Mouse (Mus musculus) central nervous system, embryonic 14 days (tissue): ENCODE data around the gene Mpnd. TPM values are rescaled to one million over a fixed set of nuclear protein-coding genes. Genes with fewer than 3 reads are reported as not detected.

ENCODE experiments used
- polyA plus RNA-seq: library from polyadenylated mRNA; depleted of rRNA; stranded (reverse); fragments of >200 nt; gene quantifications from 2 replicates; pipeline ENCODE4 v1.2.3, GENCODE M21; 2012; rRNA removed

Mpnd gene
- polyA plus RNA-seq = 210 and 233 TPM in 2 replicates

GRCm38 (mm10) chr17:56005415-56006061 is at the start of gene Mpnd, which contains the start of gene Stap2:
TSS of gene Mpnd (plus strand) at chr17:56005711.
TSS of gene Stap2 (minus strand) at chr17:56005584.

DNA sequence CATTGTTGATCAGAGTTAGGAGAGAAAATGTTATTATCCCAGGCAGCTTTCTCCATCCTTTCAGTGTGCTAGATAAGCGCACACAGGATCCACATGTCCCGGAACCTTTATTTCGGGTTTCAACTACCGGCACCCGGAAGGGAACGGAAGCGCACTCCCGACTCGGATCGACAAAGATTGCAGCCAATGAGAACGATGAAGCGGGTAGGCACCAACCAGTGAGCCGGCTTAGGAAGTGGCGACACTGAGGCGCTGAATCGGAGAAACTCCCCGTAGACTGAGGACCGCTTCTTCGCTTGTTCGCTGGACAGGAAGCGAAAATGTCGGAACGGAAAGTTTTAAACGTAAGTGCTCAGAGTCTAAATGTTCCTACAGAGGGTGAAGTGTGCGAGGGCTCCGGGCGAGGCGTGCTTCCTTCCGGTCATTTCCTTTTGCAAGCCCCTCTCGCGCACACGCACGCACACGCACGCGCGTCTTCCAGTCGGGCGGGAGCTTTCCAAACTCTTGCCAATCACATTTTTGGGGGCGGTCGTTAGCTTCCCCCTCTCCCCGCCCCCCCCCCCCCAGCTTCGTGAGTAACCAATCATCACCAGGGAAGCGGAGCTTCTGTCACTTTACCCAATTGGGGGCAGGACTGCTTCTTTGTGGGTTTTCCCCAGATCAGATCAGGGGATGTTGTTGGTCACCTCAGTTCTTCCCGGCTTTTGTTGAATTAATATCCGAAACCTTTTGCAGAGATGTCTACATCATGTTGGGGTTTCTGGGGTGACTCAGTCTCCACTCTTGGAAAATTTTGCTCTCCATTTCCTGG is 46.4 kb upstream of the Mpnd start, which contains the start of gene Yju2:
Yju2 (plus strand) TSS at position 182 of the 811 bp plus-strand sequence.

DNA sequence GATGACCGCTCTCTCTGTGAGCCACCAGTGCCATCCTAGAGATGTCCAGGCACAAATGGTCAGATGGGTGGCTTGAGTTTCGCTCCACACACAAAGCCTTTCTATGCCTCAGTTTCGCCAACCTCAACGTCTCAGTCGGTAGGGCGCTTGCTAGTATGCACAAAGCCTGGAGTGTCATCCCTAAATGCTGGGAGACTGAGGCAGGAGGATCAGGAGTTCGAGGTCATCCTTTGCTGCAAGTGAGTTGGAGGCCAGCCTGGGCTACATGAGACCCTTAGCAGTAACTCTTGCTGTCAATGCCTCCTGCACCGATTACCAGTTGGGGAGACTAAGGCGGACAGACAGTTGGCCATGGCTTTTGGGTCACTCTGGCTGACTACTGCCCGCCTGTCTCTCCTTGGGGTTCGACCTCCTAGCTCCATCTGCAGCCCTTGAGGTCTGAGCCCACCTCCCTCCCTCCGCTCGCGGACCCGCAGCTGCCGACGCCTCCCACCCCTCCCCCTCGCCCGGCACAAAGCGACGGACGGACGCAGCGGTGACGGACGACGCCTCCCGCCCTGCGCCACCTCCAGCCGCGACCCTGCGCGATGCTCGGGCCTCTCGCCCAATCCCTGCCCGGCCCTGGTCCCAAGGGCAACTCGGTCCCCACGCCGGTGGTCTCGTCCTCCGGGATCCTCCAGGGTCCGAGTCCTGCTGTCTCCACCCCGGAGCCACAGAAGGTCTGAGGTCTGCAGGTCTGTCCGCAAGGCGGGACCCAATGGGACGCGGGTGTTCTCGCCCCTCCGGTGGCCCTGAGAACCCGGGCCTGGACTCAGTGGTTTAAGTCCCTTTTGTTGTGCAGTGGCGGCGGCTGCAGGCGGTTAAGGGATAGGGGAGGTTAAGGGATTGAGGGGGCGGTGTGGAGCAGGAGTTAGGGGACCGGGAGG is 35.3 kb upstream of the Mpnd start, which contains the start of gene Shd:
Shd (plus strand) TSS at position 502 of the 926 bp plus-strand sequence.

GRCm38 (mm10) chr17:55986030-55986961 is 19.2 kb upstream of the Mpnd start, which contains the start of gene Fsd1:
TSS of gene Fsd1 (plus strand) at chr17:55986509.

GRCm38 (mm10) chr17:56036176-56036900 is 30.8 kb downstream of the Mpnd start, which contains the start of gene Sh3gl1:
TSS of gene Sh3gl1 (minus strand) at chr17:56036635.

GRCm38 (mm10) chr17:56040030-56040856 is 34.7 kb downstream of the Mpnd start, which contains the start of gene Chaf1a:
TSS of gene Chaf1a (plus strand) at chr17:56040439.

Other genes starting within 250 kb of the Mpnd start
- 4.7 and 5.3 TPM in 2 replicates for gene Zfp119a, start 126.8 kb upstream of the Mpnd start, polyA plus RNA-seq
- gene Zfp959, start 113.6 kb upstream of the Mpnd start, polyA plus RNA-seq = 8.4 and 9.3 TPM in 2 replicates
- gene Zfp119b, start 56.2 kb upstream of the Mpnd start, polyA plus RNA-seq = 3.6 and 3.7 TPM in 2 replicates
- 4.5 TPM in 2 replicates for gene Ebi3, start 53.1 kb upstream of the Mpnd start, polyA plus RNA-seq
- gene Yju2, start 46.6 kb upstream of the Mpnd start, polyA plus RNA-seq = 16.5 and 19.7 TPM in 2 replicates
- gene Shd, start 35.2 kb upstream of the Mpnd start, polyA plus RNA-seq = 194 and 215 TPM in 2 replicates
- gene Fsd1, start 19.2 kb upstream of the Mpnd start, polyA plus RNA-seq = 118 and 121 TPM in 2 replicates
- 6.4 and 7.7 TPM in 2 replicates for gene Stap2, start 127 bp upstream of the Mpnd start, polyA plus RNA-seq
- gene Sh3gl1, start 30.9 kb downstream of the Mpnd start, polyA plus RNA-seq = 97.4 and 102 TPM in 2 replicates
- 13.1 and 15.1 TPM in 2 replicates for gene Chaf1a, start 34.7 kb downstream of the Mpnd start, polyA plus RNA-seq
- 92.1 and 99.5 TPM in 2 replicates for gene Ubxn6, start 69.3 kb downstream of the Mpnd start, polyA plus RNA-seq
- gene Hdgfl2, start 73.9 kb downstream of the Mpnd start, polyA plus RNA-seq = 142 and 163 TPM in 2 replicates
- gene Plin4, start 104.1 kb downstream of the Mpnd start, polyA plus RNA-seq = 0.09 and 0.10 TPM in 2 replicates
- 0.32 and 0.51 TPM in 2 replicates for gene Plin5, start 111.9 kb downstream of the Mpnd start, polyA plus RNA-seq
- 0.05 and 0.20 TPM in 2 replicates for gene Lrg1, start 116.3 kb downstream of the Mpnd start, polyA plus RNA-seq
- gene Sema6b, start 134.6 kb downstream of the Mpnd start, polyA plus RNA-seq = 28.0 and 28.1 TPM in 2 replicates
- gene Tnfaip8l1, start 156.8 kb downstream of the Mpnd start, polyA plus RNA-seq = 7.1 and 8.0 TPM in 2 replicates
- gene Mydgf, start 178.2 kb downstream of the Mpnd start, polyA plus RNA-seq = 46.5 and 54.4 TPM in 2 replicates
- gene Dpp9, start 213.2 kb downstream of the Mpnd start, polyA plus RNA-seq = 49.6 and 51.1 TPM in 2 replicates